Mouse (Mus musculus): ENCODE measurements around the gene Arid1b.

GRCm38 (mm10) chr17:5171467-5171866 lies 177.3 kb downstream of the Arid1b start:
- no peak for TF ChIP-seq CTCF (IDR thresholded peaks at IDR 0.05; ENCODE audit: low read depth, low read length)
- TF ChIP-seq GATA1 (IDR thresholded peaks at IDR 0.05; ENCODE audit: borderline replicate concordance, low read length): no peak
- no peak for TF ChIP-seq TAL1 (conservative IDR thresholded peaks at IDR 0.05; ENCODE audit: low read depth, low read length)
- no peak for TF ChIP-seq POLR2AphosphoS5 (IDR thresholded peaks at IDR 0.05; ENCODE audit: insufficient replicate concordance, low read depth, low read length)
- TF ChIP-seq GATA2 (IDR thresholded peaks at IDR 0.05; ENCODE audit: borderline replicate concordance, low read depth, low read length): no peak
